Comparison of ENCODE assay signal across 9 mouse cellular contexts in the genomic region with DNA sequence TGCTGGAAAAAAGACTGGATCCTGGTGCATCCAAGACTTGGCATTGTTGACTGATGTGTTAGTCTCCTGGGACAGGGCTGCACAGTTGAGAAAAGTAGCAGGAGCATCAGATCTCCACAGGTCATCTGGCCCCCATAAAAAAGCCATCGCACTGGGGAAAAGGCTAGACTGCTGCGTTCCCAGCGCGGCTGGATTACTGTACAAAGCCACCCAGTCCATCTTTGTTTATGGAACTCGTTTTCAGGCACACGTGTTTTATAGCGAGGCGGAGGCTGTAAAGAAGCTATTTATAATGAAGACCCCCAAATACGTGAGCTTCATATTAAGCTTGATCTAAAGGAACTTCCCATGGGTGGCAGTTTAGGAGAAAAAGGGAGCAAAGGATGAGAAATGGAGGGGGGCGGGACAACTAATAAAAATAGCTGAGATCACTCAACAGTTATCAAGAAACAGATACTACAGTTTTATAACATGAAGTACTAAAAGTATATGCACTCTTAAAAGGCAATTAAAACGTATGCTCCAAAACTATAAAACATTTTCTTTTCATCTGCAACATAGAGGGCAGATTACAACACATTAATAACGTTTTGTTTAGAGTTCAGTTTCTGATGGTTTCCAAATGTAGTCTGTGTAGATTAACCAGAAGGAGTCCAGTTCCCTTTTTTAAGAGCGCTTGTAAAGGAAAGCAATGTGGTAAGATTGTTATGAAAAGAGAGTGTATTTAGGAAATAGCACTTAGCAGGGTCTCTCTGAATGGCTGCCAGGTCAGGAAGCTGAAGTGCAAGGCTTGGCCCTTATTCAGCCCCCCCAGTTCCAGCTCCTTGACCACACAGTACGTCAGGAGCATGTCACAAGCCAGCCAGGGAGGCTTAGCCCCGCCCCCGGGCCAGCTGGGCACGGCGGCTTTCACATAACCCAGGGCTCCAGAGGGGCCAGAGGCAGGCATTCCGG.
A peak's percentile ranks its signal among the peaks of the same experiment; 100 is the strongest.
DNase-seq lines count a peak whose midpoint lies in the region; ATAC-seq lines count a peak whose summit lies in the region.
"Had no signal": no experiment of that assay in that cellular context is flagged by ENCODE, and none has a peak within 500 bp of the region (broad histone marks: within the 10 kb centered on the region; RNA-seq: fewer than 3 reads in every experiment).

No protein-coding gene starts in this region.

- peak overlapping the region; percentile 27; the same call in 1 of the 2 replicates for H3K4me2 ChIP-seq in hindbrain, embryonic 16.5 days (ENCODE audit: low read length)
- no peak overlapping the region for H3K4me2 ChIP-seq in liver, embryonic 11.5 days

- peak; percentile 26 to 32 for DNase-seq in frontal cortex, postnatal 10 days (ENCODE audit: low spot score in 2 of 2)
- peak; percentile 73 for DNase-seq in Muller cell, postnatal 12 days (ENCODE audit: inconsistent ontology term)
- DNase-seq in forelimb bud, embryonic 11.5 days (ENCODE audit: low read depth, low spot score), result peak; percentile 74
- DNase-seq in liver, embryonic 11.5 days (ENCODE audit: low spot score), result peak; percentile 59
- peak; percentile 71 to 72 for DNase-seq in natural killer cell, adult 2 months (ENCODE audit: low spot score in 2 of 2)
- no peak for DNase-seq in c-Kit-positive CD71-positive TER-119-positive erythroid progenitor cells, embryonic 14.5 days (ENCODE audit: low spot score)

- no peaks in the 10 kb centered on the region for H3K9me3 ChIP-seq in hindbrain, embryonic 16.5 days (ENCODE audit: control insufficient read depth, low read length)
- H3K9me3 ChIP-seq in liver, embryonic 11.5 days (ENCODE audit: control insufficient read depth, low read length), result no peaks in the 10 kb centered on the region
- H3K9me3 ChIP-seq: G1E had no signal

- H3K9ac ChIP-seq in hindbrain, embryonic 16.5 days (ENCODE audit: low read depth, low read length), result no peak overlapping the region
- no peak overlapping the region for H3K9ac ChIP-seq in liver, embryonic 11.5 days (ENCODE audit: low read depth, low read length)

- ATAC-seq in frontal cortex, adult (ENCODE audit: low TSS enrichment), result no peak
- peak; percentile 68 for ATAC-seq in hindbrain, embryonic 16.5 days
- ATAC-seq in liver, embryonic 11.5 days (replicated peaks; ENCODE audit: low FRiP score), result no peak

- 54% methylated on average over 19 of the region's 19 CpGs for WGBS in hindbrain, embryonic 16.5 days
- WGBS in liver, embryonic 11.5 days, result 49% methylated on average over 19 of the region's 19 CpGs

- H3K4me1 ChIP-seq in hindbrain, embryonic 16.5 days (ENCODE audit: control insufficient read depth, insufficient read depth, low read depth, low read length), result peaks cover 13% of the 10 kb centered on the region
- 0 out of 2 replicates have a peak, but pooled peaks cover 3% of the 10 kb centered on the region for H3K4me1 ChIP-seq in liver, embryonic 11.5 days (replicated peaks; ENCODE audit: control insufficient read depth, insufficient read depth, low read length)

- no peak overlapping the region for H3K27ac ChIP-seq in hindbrain, embryonic 16.5 days (ENCODE audit: low read depth, low read length)
- H3K27ac ChIP-seq in liver, embryonic 11.5 days (ENCODE audit: low read depth, low read length), result no peak overlapping the region

- no peaks in the 10 kb centered on the region for H3K36me3 ChIP-seq in hindbrain, embryonic 16.5 days (ENCODE audit: control insufficient read depth, insufficient read depth, low read length)
- H3K36me3 ChIP-seq in liver, embryonic 11.5 days (ENCODE audit: control insufficient read depth, insufficient read depth, low read length), result no peaks in the 10 kb centered on the region
- H3K36me3 ChIP-seq: G1E had no signal

- no peaks in the 10 kb centered on the region for H3K27me3 ChIP-seq in hindbrain, embryonic 16.5 days (replicated peaks; ENCODE audit: control insufficient read depth, insufficient read depth, low read length)
- H3K27me3 ChIP-seq in liver, embryonic 11.5 days (replicated peaks; ENCODE audit: control insufficient read depth, insufficient read depth, low read length), result no peaks in the 10 kb centered on the region

- no peak overlapping the region for H3K4me3 ChIP-seq in hindbrain, embryonic 16.5 days (ENCODE audit: low read length)
- H3K4me3 ChIP-seq in liver, embryonic 11.5 days (ENCODE audit: low read depth, low read length), result no peak overlapping the region
